Mouse (Mus musculus) duodenum, adult 2 months (tissue): ENCODE data around the gene Igdcc3. TPM values are rescaled to one million over a fixed set of nuclear protein-coding genes. Genes with fewer than 3 reads are reported as not detected.

Experiments used
- polyA plus RNA-seq: library from polyadenylated mRNA; depleted of rRNA; stranded (reverse); fragments of >200 nt; gene quantifications from 2 replicates; pipeline ENCODE4 v1.2.3, GENCODE M21; 2012; ENCODE audit warnings: low replicate concordance; rRNA removed

Gene Igdcc3
- polyA plus RNA-seq = 0.04 TPM in 1 of 2 replicates, not detected in the other

DNA sequence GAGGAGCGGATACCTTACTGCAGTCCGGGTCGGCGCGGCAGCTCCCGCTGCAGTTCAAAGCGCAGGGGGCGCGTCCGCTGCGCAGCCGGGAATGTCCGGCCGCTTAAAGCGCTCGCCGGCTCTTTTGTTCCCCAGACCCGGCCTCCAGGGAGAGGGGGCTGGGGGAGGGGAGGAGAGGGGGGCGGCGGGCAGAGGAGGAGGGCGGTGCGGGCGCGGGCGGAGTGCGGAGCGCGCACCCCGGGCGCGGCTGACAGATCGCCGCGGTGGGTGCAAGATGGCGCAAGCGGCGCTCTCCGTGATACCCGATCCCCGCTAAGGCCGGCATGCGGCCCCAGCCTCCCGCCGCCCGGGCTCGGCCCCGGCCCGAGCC is at the start of gene Igdcc3:
Igdcc3 (plus strand) TSS at position 254 of the 370 bp plus-strand sequence.

DNA sequence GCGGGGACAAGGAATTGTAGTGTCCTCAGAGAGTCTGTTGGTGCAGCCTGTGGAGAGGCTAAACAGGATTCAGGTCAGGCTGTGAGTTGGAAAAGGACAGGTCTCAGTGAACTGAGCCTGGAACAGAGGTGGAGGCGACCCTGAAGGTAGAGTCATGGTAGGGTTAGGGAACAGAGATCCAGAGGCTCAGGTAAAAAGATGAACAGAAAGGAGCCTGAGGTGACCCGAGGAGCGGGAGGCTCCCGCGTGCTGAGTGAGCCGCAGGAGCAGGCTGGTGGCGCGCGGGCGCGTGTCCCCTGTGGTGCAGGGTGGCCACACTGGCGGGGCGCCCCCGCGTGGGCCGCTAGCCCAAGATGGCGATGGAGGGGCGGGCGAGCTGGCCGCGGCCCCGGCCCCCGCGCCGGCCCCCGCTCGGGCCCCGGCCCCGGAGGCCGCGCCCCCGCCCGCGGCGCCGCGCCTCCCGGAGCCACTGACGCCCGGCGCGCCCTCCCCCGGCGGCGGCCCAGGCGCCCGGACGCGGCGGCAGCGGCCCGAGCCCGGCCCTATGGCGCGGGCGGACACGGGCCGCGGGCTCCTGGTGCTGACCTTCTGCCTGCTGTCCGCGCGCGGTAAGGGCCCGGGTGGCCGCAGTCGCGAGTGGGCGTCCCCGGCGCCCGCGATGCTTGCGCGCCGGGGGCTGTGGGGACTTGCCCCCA is 39.9 kb upstream of the Igdcc3 start, which contains the start of gene Igdcc4:
Igdcc4 (plus strand) TSS at position 496 of the 695 bp plus-strand sequence.

DNA sequence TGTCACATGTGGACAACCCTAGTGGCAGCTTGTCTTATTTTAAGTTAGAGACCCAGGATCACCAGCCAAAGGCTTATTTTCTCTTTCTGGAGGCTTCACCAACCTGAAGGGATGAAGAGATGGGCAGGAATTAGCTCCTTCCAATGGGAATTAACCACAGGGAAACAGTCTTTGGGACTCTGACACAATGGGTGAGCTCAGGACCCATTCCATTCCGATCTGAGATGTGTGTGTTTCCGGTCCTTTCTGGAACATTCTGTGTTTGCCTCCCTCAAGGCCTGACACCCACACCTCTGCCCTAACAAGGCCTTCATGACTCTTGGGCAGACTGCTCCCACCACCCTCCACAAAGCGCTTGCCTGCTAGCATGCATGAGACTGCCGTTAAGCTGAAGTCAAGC is 54.1 kb downstream of the Igdcc3 start, which contains the start of gene Parp16:
Parp16 (plus strand) TSS at position 301 of the 400 bp plus-strand sequence.

Other genes starting within 250 kb of the Igdcc3 start
- gene Slc24a1, start 189.6 kb upstream of the Igdcc3 start, polyA plus RNA-seq = not detected in 2 replicates
- gene Ints14, start 180.3 kb upstream of the Igdcc3 start, polyA plus RNA-seq = 3.7 and 6.6 TPM in 2 replicates
- gene Hacd3, start 119.5 kb upstream of the Igdcc3 start, polyA plus RNA-seq = 14.7 and 17.2 TPM in 2 replicates
- 15.7 and 18.8 TPM in 2 replicates for gene Dpp8, start 108.8 kb upstream of the Igdcc3 start, polyA plus RNA-seq
- gene Igdcc4, start 39.7 kb upstream of the Igdcc3 start, polyA plus RNA-seq = 0.76 and 2.3 TPM in 2 replicates
- gene Parp16, start 54.2 kb downstream of the Igdcc3 start, polyA plus RNA-seq = 12.6 and 13.0 TPM in 2 replicates
- 0.36 and 1.6 TPM in 2 replicates for gene Cilp, start 124.0 kb downstream of the Igdcc3 start, polyA plus RNA-seq
- gene Clpx, start 153.1 kb downstream of the Igdcc3 start, polyA plus RNA-seq = 5.8 and 10.1 TPM in 2 replicates
- 11.4 and 20.3 TPM in 2 replicates for gene Pdcd7, start 204.9 kb downstream of the Igdcc3 start, polyA plus RNA-seq
- 0.72 and 0.77 TPM in 2 replicates for gene Ubap1l, start 219.9 kb downstream of the Igdcc3 start, polyA plus RNA-seq